Mouse (Mus musculus) activated CD4-positive, CD25-positive, alpha-beta regulatory T cell, adult 9 weeks (primary cell): ENCODE data around the gene Flvcr2. TPM values are rescaled to one million over a fixed set of nuclear protein-coding genes. Genes with fewer than 3 reads are reported as not detected.

Experiments used
- polyA plus RNA-seq: library from polyadenylated mRNA; unstranded; fragments of 100-300 nt; shearing (Covaris generic); gene quantifications from one replicate; pipeline ENCODE4 v1.2.1, GENCODE M21; 2017

Flvcr2 gene
- polyA plus RNA-seq = 0.57 TPM

DNA sequence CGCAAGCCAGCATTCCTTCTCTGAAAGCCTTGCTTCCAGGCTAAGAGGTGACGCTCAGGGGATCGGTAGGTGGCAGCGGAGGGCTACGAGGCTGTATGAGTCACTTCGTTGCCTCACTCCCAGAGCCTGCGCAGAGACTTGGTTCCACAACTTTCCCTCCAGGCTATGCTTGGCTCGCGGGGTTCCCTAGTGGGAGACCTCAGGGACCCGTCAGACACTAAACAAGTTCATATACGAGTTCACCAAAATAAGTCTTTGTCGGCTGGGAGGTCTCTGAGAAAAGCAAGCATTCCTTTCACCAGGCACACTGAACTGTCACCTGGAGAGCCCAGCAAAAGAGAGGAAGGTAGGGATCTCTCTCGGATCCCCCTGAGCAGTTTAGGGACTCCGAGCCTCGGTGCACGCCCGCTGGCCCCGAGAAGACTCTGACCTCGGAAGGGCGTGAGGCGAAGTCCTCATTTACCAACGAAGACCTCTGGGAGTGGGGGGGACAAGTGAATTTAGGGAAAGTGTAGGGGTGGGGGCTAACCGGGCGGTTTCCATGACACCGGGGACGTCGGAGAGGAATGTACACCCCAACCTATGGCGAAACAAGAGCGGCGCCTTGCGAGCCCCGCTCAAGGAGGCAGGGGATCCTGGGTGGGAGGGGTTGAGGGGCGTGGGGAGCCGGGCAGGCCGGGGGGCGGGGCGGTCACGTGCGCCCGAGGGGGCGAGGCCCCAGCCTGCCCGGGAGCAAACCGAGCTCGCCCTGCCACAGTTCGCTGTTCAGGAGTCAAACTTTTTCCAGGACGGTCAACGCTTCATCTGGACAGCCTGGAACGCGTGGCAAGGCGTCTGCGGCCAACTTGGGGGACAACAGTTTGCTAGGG is at the start of gene Flvcr2:
Gene Flvcr2, plus strand, starts transcription at position 713 of the 869 bp plus-strand sequence.

DNA sequence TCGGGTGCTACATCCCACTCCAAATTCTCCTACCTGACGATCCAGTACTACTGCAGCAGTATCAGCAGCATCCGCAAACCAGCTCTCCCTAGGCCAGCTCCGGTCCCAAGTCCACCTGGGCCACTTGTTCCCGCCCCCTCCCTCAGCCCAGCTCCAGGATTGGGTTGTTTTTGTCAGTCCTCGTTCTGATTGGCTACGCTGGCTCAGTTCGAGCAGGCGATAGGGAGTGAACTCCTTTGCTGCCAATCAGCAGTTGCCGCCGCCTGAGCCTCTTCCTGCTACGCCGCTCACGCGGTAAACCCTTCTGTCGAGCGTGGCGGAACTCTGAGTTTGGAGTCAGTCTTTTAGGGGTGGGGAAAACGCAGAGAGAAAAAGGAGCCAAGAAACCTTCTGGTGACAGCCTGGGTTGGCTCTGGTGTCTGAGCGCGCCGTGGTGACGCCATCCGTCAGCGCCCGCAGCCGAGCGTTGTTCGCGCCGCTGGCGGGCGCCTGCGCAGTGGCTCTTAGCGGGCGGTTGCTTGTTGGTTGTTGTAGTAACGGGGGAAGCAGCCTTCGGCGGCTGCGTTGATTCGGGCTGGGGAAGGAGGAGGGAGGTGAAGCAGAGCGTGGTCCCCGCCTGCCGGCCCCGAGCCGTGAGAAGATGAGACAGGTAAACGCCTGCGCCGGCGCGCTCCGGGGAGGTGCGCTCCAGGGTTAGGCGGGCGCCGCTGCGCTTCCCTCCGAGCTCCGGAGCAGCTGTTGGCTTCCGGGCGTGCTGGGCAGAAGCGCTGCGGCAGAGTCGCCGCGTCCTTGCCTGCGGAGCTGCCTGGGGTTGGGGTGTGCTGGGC is 78.3 kb downstream of the Flvcr2 start, which contains the start of the genes Erg28 and Ttll5:
Gene Erg28, minus strand, starts transcription at position 113 of the 827 bp plus-strand sequence.
Gene Ttll5, plus strand, starts transcription at position 222 of the 827 bp plus-strand sequence.

Other genes starting within 250 kb of the Flvcr2 start
- gene Jdp2, start 147.5 kb upstream of the Flvcr2 start, polyA plus RNA-seq = 1.6 TPM
- gene Batf, start 59.9 kb upstream of the Flvcr2 start, polyA plus RNA-seq = 308 TPM
- 123 TPM for gene Erg28, start 78.0 kb downstream of the Flvcr2 start, polyA plus RNA-seq
- gene Ttll5, start 78.1 kb downstream of the Flvcr2 start, polyA plus RNA-seq = 18.2 TPM